Mouse (Mus musculus): ENCODE results near the gene Gm3250.
"Not testable (repeated sequence)": the region's sequence is repeated elsewhere in the genome, so short reads cannot be mapped to it uniquely, and the experiment has no call there.

DNA sequence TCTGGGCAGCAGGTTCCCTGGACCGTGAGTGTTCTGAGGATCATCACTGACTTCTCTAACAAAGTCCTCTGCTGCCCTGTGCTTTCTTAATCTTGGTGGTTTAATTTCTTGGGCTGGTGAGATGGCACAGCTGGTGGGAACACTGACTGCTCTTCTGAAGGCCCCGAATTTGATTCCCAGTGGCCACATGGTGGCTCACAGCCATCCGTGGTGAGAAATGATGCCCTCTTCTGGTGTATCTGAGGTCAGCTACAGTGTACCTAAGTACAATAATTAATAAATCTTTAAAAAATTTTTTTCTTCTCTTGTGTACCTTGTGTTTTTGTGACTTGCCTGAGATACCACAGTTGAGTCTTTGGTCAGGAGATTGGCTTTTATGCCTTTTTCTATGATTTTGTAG, 30.0 kb downstream of the Gm3250 start:
- TF ChIP-seq CTCF, POLR2A (IDR thresholded peaks at IDR 0.05; ENCODE audit: insufficient read depth, low read depth, low read length): not testable (repeated sequence)

Measured in olfactory bulb, adult 2 months (tissue).